Mouse (Mus musculus): ENCODE results near the gene Eva1a.

Eva1a gene

DNA sequence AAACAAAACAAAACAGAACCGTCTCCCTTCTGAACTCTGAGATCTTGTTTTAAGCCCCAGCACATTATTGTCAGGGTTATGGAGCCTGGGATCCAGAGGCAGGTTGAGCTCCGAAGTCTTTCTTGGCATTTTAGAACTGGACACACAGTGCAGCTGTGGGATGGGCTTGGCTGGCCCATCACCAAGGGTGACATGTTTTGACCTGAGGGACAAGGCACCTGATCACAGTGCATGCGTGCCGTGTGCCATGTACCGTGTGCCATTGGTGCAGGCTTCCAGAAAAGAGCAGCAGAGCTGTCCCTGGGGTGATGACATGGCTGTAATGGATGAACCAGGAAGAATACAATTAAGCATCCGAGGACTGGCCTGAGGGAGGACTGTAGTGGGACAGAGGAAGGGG is 29.6 kb downstream of the Eva1a start:
- DNase-seq: no peak

DNA sequence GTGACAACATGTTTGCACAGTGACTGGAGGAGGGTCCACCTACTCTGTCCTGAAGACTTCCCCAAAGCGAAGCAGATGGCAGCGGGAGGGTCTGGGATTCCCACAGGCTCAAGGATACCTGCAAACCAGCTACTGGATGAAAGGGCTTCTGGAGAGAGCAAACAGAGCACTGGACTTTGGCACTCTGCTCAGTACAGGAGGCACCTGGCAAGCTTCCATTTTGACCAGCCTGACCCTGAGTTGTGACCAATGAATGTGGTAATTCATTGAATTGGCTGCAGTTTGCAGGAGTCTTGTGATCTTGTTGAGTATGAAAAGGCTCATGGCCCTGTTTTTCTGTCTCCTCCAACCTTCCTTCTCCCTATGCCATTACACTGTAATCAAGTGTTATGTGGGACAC is 32.2 kb downstream of the Eva1a start:
- peak; percentile 18 for DNase-seq

DNA sequence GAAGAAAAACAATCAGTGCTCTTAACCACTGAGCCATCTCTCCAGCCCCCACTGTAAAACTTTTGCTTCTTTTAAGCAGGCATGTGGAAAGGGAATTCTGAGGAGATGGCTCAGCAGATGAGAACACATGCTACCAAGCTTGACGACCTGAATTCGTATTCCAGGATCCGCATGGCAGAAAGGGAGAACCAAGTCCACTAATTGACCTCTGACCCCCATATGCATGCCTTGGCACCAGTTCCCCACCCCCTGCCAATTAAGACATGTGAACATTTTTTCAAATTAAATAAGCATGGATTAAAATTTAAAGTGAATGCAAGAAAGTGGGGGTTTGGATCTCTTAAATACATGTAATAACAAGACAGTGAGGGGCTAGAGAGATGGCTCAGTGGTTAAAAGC is 32.7 kb downstream of the Eva1a start:
- DNase-seq: no peak

DNA sequence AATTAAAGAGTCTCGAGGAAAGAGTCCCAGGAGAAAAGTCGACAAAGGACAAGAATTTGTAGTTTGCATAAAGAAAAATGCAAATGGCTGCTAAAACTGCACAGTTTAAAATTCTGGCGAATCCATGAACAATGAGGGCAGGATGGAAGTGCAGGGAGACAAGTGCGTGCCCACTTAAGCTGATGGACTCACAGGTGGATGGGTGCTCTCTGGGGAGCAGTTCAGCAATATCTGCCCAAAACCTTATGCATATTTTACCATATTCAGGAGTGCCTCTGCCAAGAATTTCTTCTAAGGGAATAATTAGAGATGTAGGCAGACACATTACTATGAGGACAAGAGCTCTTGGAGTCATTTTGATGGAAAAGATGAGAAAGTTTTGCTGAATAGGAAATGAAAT is 35.5 kb downstream of the Eva1a start:
- DNase-seq: no peak

DNA sequence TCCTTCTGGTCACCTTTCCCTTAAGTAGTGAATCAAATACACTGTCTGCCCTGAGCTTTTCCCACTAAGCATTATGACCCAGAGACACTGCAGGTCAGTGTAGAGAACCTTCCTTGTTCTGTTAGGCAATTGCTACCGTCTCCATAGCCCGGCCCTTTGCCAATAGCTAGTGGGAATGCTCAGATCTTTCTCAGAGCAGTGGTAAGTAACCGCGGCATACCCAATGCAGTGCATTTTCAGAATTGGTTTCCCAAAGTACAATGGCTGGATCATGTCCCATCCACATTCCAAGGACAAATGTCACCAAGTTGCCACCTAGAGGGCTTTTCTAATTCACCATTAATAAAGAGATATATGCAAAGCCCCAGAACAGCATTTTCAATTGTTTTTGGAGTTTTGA is 38.0 kb downstream of the Eva1a start:
- DNase-seq: no peak

DNA sequence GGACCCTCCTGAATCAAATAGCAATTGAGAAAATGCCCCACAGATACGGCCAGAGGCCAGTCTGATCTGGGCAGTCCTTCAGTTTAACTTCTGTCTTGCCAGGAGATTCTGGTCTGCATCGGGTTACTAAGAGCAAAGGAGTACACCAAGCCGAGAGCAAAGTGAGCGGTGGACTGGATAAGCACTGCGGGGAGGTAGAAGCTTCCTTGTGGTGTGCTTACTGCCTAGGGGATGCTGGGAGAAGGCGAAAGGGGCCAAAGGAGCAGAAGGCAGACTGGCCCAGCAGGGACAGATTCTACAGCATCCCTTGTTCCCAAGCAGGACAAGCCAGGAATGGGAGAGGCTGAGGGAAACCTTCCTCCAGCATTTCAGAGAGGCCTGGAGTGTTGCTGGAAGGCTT is 42.8 kb downstream of the Eva1a start:
- DNase-seq: no peak

DNA sequence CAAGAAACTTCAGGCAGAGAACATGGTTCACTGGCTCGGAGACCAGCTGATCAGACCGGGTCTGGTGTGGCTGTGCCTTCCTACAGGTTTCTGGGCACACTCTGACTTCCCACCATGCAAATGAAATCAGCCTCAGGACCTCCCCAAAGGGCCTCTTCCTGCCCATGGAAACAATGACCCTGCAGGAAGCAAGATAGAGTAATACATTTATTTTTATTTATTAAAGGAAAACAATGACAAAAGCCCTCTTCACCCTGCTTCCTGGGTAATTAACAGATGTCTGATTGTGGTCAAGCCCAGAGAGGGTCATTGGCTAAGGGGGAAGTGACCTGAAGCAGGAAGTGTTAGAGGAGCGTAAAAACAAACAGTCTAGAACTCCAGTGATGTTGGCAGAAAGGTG is 43.4 kb downstream of the Eva1a start:
- DNase-seq: no peak

DNA sequence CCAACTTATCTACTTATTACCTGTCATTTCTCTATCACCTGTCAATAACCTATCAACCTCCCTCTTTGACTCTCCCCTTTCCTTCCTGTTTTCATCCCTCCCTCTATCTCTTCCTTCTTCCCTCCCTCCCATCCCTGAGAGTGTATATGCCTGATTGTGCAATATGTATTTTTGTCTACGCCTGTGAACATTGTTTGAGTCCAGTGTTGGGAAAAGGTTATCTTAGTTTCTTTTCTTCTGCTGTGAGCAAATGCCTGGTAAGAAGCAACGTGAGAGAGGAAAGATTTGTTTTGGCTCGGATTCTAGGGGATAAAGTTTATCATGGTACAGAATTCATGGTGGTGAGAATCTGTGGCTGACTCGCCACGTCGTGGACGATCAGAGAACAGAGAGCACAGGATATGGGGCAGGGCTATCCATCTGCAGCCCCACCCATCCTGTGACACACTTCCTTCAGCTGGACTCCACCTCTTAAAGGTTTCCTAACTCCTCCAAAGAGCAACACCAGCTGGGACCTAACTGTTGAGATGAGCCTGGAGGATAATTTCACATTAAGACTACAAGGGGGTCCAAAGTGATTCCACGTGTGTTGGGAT is 44.6 kb downstream of the Eva1a start:
- DNase-seq: no peak

DNA sequence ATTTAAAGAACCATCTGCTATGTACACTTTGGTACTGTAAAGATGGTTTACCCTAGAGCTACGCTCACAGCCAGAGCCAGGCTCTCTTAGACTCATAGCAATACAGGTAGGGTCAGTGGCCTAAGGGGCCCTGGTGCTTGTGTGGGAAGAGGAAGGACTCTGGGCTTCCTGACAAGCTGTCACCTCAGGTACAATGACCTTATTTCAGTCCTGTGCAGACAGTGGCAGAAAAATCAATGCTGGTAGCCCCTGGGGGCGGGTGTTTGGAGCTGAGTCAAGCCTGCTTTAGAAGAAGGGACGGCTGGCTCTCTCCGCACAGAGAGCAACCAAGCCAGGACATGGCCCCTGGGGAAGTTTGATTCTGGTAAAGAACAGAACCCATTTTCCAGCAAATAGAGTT is 47.3 kb downstream of the Eva1a start:
- DNase-seq: no peak

DNA sequence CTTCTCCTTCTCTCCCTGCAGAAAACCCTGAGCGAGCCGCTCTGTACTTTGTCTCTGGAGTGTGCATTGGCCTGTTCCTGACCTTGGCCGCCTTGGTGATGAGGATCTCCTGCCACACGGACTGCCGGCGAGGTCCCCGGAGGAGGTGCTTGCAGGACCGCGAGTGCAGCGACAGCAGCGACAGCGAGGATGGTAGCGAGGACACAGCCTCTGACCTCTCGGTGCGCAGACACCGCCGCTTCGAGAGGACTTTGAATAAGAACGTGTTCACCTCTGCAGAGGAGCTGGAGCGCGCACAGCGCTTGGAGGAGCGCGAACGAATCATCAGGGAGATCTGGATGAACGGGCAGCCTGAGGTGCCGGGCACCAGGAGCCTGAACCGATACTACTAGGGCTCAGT is 50.9 kb downstream of the Eva1a start:
- no peak for DNase-seq

DNA sequence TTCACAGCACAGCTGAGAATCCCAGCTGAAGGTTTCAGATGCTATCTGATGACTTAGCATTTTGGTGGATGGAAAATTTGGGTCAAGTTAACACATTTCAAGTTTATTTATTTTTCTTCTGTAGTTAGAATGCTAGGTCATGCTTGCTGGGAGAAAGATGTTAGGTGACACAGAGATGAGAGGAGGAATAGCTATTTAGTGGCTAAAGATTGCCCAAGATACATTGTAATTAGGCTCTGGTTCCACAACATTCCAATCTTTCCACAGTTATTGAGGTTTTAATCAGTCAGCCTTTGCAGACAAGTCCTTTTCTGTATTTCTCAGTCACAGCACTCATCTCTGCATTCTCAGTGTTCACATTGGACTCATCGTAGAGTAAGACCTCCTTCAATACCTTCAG is 56.9 kb downstream of the Eva1a start:
- no peak for DNase-seq

DNA sequence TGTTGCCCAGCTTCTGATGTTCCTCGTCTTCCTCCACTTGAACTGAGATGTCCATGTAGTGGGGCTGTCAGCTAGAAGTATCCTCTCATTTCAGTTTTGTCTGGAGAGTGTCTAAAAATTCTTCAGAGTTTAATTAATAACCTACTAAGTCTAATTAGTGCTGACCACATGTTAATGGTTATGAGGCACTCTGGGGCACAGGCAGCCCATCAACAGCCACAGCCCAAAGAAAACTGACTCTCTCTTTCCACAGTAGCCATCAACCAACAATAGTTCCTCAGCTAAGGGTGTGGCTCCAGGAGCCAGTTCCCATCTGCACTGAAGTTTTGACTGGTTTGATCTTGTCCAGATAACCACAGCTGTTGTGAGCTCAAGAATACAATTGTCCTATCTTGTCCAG is 57.6 kb downstream of the Eva1a start:
- DNase-seq: no peak

DNA sequence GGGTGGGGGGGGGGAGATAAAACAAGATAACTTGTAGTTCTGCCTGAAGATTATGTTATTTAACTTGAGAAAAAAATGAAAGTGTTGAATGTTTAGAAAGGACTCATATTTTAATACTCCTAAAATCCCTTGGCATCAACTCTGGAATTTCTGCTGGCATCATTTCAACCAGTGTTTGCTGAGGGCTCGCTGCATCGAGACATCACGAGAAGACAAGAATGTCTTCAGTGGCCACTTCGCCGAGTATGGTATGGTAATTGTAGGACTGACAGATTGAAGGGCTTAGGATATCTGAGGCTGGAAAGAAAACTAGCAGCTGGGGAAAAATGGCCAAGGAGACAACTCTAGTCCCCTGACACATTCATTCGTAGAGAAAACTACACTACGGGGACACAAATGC is 69.6 kb downstream of the Eva1a start:
- DNase-seq: no peak

DNA sequence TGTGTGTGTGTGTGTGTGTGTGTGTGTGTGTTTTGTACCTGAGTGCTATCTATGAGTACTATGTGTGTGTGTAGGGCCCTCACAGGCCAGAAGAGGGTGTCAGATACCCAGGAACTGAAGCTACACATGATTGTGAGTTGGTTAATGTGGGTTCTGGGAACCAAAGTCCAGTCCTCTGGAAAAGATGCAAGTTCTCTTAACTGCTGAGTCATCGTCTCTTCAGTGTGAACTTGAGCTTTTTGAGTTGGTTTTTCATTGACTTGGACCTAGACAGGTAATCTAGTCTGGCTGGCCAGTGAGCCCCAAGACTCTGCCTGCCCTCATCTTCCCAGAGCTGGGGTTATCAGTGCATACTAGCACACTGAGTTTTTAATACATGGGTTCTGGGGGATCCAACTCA is 70.3 kb downstream of the Eva1a start:
- DNase-seq: no peak

DNA sequence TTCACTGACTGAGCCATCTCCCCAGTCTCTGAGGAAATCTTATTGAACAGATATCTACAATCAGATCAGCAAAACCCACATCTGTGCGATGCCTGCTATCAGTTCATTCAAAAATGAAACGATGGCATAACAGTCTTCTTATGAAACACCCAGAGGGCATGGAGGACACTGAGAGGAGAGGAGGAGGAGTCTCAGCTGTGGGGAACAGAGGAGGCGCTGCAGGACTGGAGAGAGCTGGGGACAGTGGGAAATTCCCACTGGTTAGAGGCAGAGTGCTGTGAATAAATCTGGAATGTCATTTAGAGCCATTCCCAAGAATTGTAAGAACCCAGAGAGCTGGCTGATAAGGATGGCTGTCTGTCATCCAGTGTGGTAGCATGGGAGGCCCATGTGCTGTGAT is 70.7 kb downstream of the Eva1a start:
- no peak for DNase-seq

DNA sequence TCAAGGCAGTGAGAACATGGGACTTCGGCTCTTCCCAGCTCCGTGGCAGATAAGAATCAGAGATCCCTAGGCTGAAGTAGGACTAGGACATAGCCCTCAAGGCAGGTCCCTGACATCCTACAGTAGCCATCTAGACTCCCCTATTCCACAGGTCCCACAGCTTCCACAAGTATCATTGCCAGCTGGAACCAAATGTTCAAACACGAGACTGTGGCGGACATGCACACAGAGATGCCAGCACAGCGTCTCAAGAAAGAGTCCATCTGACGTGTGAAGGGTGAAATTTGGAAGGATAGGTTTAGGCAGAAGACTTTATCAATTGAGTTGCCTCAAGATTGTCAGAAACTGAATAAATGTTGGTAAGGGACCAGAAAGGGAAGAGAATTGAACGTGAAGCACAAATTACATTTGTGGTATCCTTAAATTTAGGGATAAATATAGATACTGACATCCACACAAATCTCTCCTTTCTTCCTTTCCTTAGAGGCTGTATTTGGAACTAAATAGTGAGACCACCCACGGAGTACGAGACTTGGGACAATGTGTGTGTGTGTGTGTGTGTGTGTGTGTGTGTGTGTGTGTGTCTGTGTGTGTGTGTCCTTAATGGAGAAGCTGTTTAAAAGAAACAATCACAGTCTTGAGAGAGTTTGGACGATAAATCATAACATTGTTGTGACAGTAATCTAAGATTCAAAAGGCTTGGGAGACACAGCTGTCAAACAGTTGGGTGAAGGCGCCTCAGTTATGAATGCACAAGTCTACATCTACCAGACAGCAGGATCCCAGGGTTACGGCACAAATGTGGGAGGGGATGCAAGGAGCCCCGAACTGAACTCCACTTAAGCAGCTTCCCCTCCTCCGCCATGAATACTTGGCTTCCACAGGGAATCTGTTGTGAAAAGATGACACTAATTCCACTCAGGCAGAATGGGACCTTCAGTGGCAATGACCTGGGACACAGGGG is 71.6 kb downstream of the Eva1a start:
- no peak for DNase-seq

DNA sequence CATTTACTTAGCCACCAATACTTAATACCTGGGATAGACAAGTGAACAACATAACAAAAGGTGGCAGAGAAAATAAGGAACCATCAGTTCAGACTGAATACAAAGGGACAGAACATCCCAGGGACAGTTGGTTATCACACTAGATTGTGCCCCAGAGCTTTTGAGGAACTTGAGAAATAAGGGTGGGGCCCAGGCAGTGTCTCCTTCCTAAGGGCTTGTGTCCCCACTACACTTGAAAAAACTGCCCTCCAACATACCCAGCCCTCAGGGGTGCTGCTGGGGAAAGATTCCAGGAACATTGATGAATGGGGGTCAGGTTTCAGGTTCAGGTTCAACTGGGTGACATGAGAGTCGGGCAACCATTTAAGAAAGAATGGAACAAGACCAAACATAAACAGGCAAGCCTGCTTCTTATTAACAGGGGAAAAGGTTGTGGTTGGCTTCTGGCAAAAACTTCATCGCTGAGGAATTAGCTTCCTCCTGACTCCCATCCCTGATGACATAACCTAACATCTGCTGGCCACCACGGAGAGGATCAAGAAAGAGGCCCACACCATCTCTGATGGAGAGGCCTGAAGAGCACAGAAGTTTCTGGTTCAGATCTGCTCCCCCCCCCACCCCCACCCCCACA is 74.6 kb downstream of the Eva1a start:
- no peak for DNase-seq

DNA sequence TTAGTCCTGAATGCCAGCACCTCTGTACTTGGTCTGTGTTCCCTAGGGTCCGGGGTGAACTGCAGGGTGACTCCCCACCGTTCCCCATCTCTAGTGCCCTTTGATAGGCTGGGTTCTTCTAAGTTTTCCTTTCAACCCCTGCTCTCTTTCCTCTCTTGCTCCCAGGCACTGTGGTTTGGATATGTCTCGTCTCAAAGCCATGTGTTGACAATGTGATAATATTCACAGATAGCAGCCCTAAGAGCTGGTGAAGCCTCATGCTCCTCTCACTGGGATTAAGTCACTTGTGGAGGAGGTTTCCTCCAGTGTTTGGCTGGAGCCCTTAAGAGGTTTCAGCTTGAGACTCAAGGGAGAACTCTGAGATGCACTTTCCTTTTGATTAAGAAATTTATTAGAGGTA is 75.3 kb downstream of the Eva1a start:
- no peak for DNase-seq

DNA sequence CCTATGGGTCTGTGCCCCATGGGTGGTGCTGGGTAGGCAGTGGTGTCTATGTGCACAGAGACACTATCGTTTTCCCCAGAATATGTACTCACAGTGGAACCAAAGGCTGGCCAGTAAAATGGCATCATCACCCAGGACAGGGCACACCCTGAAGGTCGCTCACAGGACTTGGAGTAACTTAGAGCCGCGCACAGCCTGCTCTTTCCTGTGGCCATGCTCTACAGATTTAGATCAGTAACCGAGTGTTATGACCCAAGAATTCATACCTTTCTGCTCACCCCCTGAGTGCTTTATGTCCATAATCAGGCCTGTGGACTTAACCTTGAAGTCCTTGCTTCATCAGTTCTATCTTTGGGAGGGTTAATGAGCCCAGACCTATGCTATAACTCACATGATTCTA is 77.0 kb downstream of the Eva1a start:
- DNase-seq: no peak

DNA sequence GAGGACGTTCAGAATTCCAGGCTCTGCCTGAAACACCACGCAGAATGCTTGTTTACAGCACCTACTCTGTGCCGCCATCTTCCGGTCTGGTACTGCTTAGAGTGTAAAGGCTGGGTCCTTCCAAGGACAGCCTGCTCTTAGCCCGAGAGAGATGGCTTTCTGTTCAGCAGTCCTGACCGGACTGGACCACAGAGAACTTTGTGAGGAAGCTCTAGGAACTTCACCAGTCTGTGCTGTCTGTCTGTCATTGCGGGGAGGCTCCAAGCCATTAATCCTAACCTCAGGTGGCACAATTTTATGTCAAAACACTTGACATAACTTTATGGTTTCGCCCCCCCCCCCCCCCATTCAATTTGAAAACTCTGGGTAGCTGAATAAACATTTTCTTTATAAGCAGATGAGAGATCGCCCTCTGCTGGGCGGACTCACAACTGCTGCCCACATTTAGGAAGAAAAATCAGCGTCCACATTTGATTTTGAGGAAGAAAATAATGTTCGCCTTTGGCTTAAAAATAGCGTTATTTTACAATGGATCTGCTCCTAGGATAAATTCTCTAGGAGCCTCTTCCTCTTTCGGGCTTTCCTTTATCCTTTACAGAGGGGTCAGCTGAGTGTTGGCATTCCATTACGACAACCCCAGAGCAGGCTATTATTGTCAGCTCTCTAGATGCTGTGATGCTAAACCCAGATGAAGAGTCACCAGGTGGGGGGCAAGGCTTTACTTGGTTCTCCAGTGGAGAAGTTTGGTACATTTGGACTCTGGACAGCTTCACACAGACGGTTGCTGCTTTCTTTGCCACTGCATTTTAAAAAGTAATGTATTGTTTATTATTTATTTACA is 78.7 kb downstream of the Eva1a start:
- peak; percentile 26 for DNase-seq

DNA sequence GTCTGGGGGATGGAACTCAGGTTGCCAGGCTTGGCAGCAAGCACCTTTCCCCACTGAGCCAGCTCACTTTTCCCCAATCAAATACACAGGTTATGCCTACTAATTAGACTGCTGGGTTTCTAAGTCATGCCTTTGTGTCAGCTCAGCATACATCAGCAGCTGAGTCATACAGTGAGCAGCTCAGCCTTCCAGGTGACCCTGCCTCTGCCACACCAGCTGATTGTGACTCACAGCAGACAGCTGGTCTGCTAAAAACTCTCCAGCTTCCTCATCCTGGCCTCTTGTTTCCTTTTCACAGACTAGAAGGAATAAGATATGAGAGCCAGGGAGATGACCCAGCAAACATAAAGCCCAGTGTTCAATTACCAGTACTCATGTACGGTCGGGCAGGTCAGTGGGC is 84.3 kb downstream of the Eva1a start:
- no peak for DNase-seq

DNA sequence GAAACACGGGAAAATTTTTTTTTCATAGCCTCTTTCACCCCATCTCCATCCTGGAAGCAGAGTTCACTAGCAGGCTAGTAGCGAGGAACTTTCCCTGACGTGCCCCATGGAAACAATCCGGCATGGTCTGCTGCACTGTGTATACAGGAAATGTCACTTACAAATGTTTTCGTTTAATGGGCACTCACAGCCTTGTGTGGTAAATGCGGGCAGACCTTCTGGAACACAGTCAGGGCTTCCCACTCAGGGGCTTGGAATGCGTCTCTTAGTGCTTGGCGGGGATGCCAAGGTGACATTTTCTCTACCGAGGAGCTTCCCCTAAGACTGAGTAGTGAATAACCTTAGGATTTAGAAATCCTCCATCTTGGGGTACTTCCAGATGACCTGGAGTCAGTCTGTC is 87.0 kb downstream of the Eva1a start:
- no peak for DNase-seq

DNA sequence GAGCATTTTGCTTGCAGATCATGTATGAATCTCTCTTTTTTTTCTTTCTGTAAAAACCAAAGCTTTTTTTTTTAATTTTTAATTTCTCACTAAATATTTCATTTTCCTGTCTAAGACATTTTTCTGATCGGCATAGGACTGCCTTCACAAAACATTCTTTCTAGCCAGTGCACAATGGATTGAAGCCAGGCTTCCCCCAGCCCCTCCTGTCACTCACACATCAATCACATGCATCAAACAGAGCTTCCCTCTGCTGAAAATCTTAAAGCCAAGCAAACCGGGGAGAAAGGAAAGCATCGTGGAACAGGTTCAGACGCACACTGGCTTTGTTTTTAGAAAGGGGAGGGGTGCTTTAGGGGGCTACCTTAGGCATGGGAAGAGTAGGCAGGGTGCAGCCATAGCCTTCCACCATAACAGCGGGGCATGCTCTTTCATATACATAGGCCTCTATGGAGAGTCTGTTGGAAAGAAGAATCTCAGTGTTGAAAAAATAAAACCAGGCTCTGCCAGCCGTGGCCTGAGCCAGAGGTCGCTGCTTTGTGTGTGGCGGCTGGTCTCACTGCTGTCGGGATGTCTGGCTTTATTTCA is 88.9 kb downstream of the Eva1a start:
- DNase-seq: no peak
